Mouse (Mus musculus): ENCODE results near the gene Vrk2. TPM values are rescaled to one million over a fixed set of nuclear protein-coding genes. Genes with fewer than 3 reads are reported as not detected.

The Vrk2 gene
- polyA plus RNA-seq, 1 experiment from 2014 or later: 7.0 TPM

- WGBS: 58% methylated on average over 6 of the region's 6 CpGs
- no peak overlapping the region for H3K9ac ChIP-seq (replicated peaks; ENCODE audit: low read depth, low read length)
- no peaks in the 10 kb centered on the region for H3K9me3 ChIP-seq (ENCODE audit: control insufficient read depth, low read length)
- H3K4me1 ChIP-seq (replicated peaks; ENCODE audit: control insufficient read depth, insufficient read depth, low read length): peaks cover 21% of the 10 kb centered on the region
- H3K27me3 ChIP-seq (replicated peaks; ENCODE audit: control insufficient read depth, insufficient read depth, low read length): no peaks in the 10 kb centered on the region
- H3K36me3 ChIP-seq (ENCODE audit: control insufficient read depth, insufficient read depth): no peaks in the 10 kb centered on the region
- peak; percentile 80 for ATAC-seq
- no peak overlapping the region for H3K4me3 ChIP-seq (replicated peaks; ENCODE audit: low read length)
- 0 out of 2 replicates have a peak overlapping the region, but pooled peaks have one; percentile 16 for H3K4me2 ChIP-seq (ENCODE audit: low read length)
- H3K27ac ChIP-seq (ENCODE audit: low read length): peak overlapping the region; percentile 86
These were observed 7.2 kb downstream of the Vrk2 start for GRCm38 (mm10) chr11:26586367-26587183.

GRCm38 (mm10) chr11:26585409-26586366 is 8.1 kb downstream of the Vrk2 start:
- H3K4me1 ChIP-seq (replicated peaks; ENCODE audit: control insufficient read depth, insufficient read depth, low read length): peaks cover 21% of the 10 kb centered on the region
- no peak overlapping the region for H3K9ac ChIP-seq (replicated peaks; ENCODE audit: low read depth, low read length)
- H3K9me3 ChIP-seq (ENCODE audit: control insufficient read depth, low read length): no peaks in the 10 kb centered on the region
- H3K36me3 ChIP-seq (ENCODE audit: control insufficient read depth, insufficient read depth): no peaks in the 10 kb centered on the region
- WGBS: 46% methylated on average over 17 of the region's 17 CpGs
- H3K27ac ChIP-seq (ENCODE audit: low read length): peak overlapping the region; percentile 94
- H3K4me2 ChIP-seq (ENCODE audit: low read length): peak overlapping the region; percentile 32
- ATAC-seq: peak; percentile 86
- H3K4me3 ChIP-seq (replicated peaks; ENCODE audit: low read length): no peak overlapping the region
- H3K27me3 ChIP-seq (replicated peaks; ENCODE audit: control insufficient read depth, insufficient read depth, low read length): no peaks in the 10 kb centered on the region

DNA sequence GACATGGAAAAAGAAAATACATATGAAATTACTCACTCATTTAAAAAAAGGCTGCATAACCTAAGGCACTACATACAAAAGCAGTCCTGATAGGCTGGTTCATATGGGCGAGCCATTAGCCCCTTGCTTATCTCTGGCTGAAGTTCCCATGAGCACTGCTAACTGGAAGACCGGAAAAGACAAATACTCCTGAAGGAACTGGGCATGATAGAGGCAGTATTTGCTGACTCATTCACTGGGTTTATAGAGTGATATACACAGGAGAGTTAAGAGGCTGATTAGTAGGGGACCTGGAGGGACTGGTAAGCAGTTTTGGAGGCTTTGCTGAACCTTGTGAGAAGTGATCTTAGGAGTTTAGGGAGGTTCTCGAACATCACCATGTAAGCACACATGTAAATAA is 42.2 kb downstream of the Vrk2 start:
- Histone ChIP-seq H3K9me3 (ENCODE audit: control insufficient read depth, low read length) (no peaks in the 10 kb centered on the region), H3K4me3 (replicated peaks; ENCODE audit: low read length) (no peak overlapping the region), H3K4me2 (ENCODE audit: low read length) (no peak overlapping the region), H3K36me3 (ENCODE audit: control insufficient read depth, insufficient read depth) (no peaks in the 10 kb centered on the region), H3K4me1 (replicated peaks; ENCODE audit: control insufficient read depth, insufficient read depth, low read length) (no peaks in the 10 kb centered on the region), H3K9ac (replicated peaks; ENCODE audit: low read depth, low read length) (no peak overlapping the region), H3K27me3 (replicated peaks; ENCODE audit: control insufficient read depth, insufficient read depth, low read length) (no peaks in the 10 kb centered on the region), H3K27ac (ENCODE audit: low read length) (no peak overlapping the region)
- no peak for ATAC-seq
- WGBS: 92% methylated on average over 3 of the region's 3 CpGs

- Histone ChIP-seq H3K36me3 (ENCODE audit: control insufficient read depth, insufficient read depth) (no peaks in the 10 kb centered on the region), H3K9ac (replicated peaks; ENCODE audit: low read depth, low read length) (no peak overlapping the region), H3K9me3 (ENCODE audit: control insufficient read depth, low read length) (no peaks in the 10 kb centered on the region), H3K27ac (ENCODE audit: low read length) (no peak overlapping the region), H3K27me3 (replicated peaks; ENCODE audit: control insufficient read depth, insufficient read depth, low read length) (no peaks in the 10 kb centered on the region), H3K4me2 (ENCODE audit: low read length) (no peak overlapping the region), H3K4me3 (replicated peaks; ENCODE audit: low read length) (no peak overlapping the region), H3K4me1 (replicated peaks; ENCODE audit: control insufficient read depth, insufficient read depth, low read length) (no peaks in the 10 kb centered on the region)
- no peak for ATAC-seq
- 96% methylated on average over 5 of the region's 5 CpGs for WGBS
These were observed 56.0 kb downstream of the Vrk2 start for GRCm38 (mm10) chr11:26537816-26538215.

DNA sequence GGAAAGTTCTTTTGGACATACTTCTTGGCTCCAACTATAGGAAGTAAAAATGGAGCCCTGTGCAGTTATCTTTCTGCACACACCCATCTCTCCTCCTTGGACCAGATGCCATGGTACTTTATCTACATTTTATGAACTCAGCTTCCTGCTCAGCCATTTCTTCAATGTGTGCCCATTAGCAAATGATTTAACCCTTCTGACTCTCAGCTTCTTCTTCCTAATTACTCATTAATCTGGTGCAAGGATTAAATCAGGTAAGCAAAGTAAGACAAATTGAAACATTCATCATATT is 60.0 kb downstream of the Vrk2 start:
- H3K4me1 ChIP-seq (replicated peaks; ENCODE audit: control insufficient read depth, insufficient read depth, low read length): no peaks in the 10 kb centered on the region
- H3K27ac ChIP-seq (ENCODE audit: low read length): no peak overlapping the region
- no peak overlapping the region for H3K4me2 ChIP-seq (ENCODE audit: low read length)
- H3K4me3 ChIP-seq (replicated peaks; ENCODE audit: low read length): no peak overlapping the region
- no peak overlapping the region for H3K9ac ChIP-seq (replicated peaks; ENCODE audit: low read depth, low read length)
- no peaks in the 10 kb centered on the region for H3K36me3 ChIP-seq (ENCODE audit: control insufficient read depth, insufficient read depth)
- no peaks in the 10 kb centered on the region for H3K9me3 ChIP-seq (ENCODE audit: control insufficient read depth, low read length)
- no peaks in the 10 kb centered on the region for H3K27me3 ChIP-seq (replicated peaks; ENCODE audit: control insufficient read depth, insufficient read depth, low read length)
- ATAC-seq: no peak

DNA sequence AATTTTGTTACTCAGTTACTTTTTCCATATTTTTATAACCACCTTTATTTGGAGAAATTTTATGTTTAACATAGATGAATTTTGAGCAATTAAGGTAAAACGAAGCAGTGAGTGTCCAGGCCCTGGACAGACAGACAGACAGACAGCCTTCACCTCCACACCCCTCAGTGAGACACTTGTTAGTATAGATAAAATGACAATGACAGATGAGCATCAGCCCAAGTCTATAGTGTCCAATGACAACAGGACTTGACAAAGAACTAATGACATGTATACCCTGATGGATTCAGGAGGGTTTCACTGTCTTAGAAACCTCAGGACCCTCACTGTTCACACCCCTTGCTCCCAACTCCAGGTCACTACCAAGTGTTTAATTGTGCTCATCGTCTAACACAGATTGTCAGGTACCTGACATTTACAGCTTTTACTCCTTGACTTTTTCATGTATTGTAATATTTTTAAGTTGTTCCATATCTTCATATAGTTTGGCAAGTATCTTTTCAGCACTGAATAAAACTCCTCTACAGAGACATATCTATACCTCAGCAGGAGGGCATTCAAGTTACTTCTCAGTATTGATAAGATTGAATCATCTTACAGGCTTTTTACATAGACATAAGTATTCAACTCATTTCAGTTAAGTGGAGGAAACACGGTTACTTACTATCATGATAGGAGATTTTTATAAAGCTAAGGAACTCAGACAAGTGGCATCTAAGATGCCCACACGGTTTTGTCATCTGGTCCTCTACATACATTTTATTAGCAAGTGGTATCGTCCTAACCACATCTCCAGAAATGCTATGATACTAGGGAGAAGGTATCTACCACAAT is 60.6 kb downstream of the Vrk2 start:
- no peak for ATAC-seq
- no peaks in the 10 kb centered on the region for H3K4me1 ChIP-seq (replicated peaks; ENCODE audit: control insufficient read depth, insufficient read depth, low read length)
- H3K4me3 ChIP-seq (replicated peaks; ENCODE audit: low read length): no peak overlapping the region
- no peaks in the 10 kb centered on the region for H3K9me3 ChIP-seq (ENCODE audit: control insufficient read depth, low read length)
- no peak overlapping the region for H3K4me2 ChIP-seq (ENCODE audit: low read length)
- H3K9ac ChIP-seq (replicated peaks; ENCODE audit: low read depth, low read length): no peak overlapping the region
- WGBS: 89% methylated on average over 5 of the region's 5 CpGs
- no peaks in the 10 kb centered on the region for H3K36me3 ChIP-seq (ENCODE audit: control insufficient read depth, insufficient read depth)
- no peak overlapping the region for H3K27ac ChIP-seq (ENCODE audit: low read length)
- H3K27me3 ChIP-seq (replicated peaks; ENCODE audit: control insufficient read depth, insufficient read depth, low read length): no peaks in the 10 kb centered on the region

- Histone ChIP-seq H3K9ac (replicated peaks; ENCODE audit: low read depth, low read length) (no peak overlapping the region), H3K4me3 (replicated peaks; ENCODE audit: low read length) (no peak overlapping the region), H3K36me3 (ENCODE audit: control insufficient read depth, insufficient read depth) (no peaks in the 10 kb centered on the region), H3K4me1 (replicated peaks; ENCODE audit: control insufficient read depth, insufficient read depth, low read length) (no peaks in the 10 kb centered on the region), H3K9me3 (ENCODE audit: control insufficient read depth, low read length) (no peaks in the 10 kb centered on the region), H3K27me3 (replicated peaks; ENCODE audit: control insufficient read depth, insufficient read depth, low read length) (no peaks in the 10 kb centered on the region), H3K27ac (ENCODE audit: low read length) (no peak overlapping the region), H3K4me2 (ENCODE audit: low read length) (no peak overlapping the region)
- no peak for ATAC-seq
- 94% methylated on average over 2 of the region's 2 CpGs for WGBS
These were observed 66.9 kb downstream of the Vrk2 start for GRCm38 (mm10) chr11:26526861-26527260.

DNA sequence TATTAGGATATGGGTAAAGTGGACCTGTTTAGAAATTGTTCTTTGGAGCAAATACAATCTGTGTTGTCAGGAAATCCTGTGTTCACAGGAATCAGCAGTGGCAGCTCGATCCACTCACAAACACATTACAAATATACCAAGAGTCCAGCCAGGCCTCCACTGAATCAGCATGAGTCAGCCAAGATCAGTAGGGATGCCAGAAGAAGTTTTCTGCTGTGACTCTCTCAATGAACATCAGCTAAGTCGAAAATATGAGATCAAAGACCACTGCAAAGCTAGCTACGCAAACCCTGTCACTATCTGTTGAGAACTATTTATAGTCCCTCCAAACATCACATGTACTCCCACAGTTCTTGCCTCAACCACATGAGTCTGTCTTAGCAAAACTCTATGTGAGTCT is 74.8 kb downstream of the Vrk2 start:
- H3K4me3 ChIP-seq (replicated peaks; ENCODE audit: low read length): no peak overlapping the region
- H3K36me3 ChIP-seq (ENCODE audit: control insufficient read depth, insufficient read depth): no peaks in the 10 kb centered on the region
- no peak overlapping the region for H3K9ac ChIP-seq (replicated peaks; ENCODE audit: low read depth, low read length)
- no peaks in the 10 kb centered on the region for H3K9me3 ChIP-seq (ENCODE audit: control insufficient read depth, low read length)
- ATAC-seq: no peak
- no peak overlapping the region for H3K4me2 ChIP-seq (ENCODE audit: low read length)
- no peak overlapping the region for H3K27ac ChIP-seq (ENCODE audit: low read length)
- H3K27me3 ChIP-seq (replicated peaks; ENCODE audit: control insufficient read depth, insufficient read depth, low read length): no peaks in the 10 kb centered on the region
- no peaks in the 10 kb centered on the region for H3K4me1 ChIP-seq (replicated peaks; ENCODE audit: control insufficient read depth, insufficient read depth, low read length)
- 91% methylated on average over 3 of the region's 3 CpGs for WGBS

DNA sequence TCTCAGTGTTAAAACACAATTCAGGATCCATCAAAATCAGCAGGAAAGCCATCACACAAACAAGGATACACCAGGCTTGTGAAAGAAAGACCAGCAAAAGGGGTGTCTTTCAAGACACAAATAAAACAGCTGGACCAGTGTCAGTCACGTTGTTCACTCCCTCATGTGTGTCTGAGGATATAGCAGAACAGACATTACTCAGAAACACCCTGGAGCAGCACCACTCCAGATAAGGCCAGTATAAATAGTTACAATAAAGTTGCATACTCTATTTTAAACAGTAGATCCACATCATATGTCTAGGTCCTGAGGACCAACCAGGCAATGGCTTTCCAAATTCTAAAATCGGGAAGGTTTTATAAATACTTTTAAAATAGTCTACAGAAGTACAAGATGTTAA is 77.7 kb downstream of the Vrk2 start:
- no peak for ATAC-seq
- Histone ChIP-seq H3K4me2 (ENCODE audit: low read length) (no peak overlapping the region), H3K36me3 (ENCODE audit: control insufficient read depth, insufficient read depth) (no peaks in the 10 kb centered on the region), H3K4me3 (replicated peaks; ENCODE audit: low read length) (no peak overlapping the region), H3K4me1 (replicated peaks; ENCODE audit: control insufficient read depth, insufficient read depth, low read length) (no peaks in the 10 kb centered on the region), H3K27me3 (replicated peaks; ENCODE audit: control insufficient read depth, insufficient read depth, low read length) (no peaks in the 10 kb centered on the region), H3K9me3 (ENCODE audit: control insufficient read depth, low read length) (no peaks in the 10 kb centered on the region), H3K9ac (replicated peaks; ENCODE audit: low read depth, low read length) (no peak overlapping the region), H3K27ac (ENCODE audit: low read length) (no peak overlapping the region)
- WGBS: 84% methylated on average over 2 of the region's 2 CpGs

All from forebrain, embryonic 16.5 days (tissue).